Mouse (Mus musculus): ENCODE results near the gene Unc13a.

DNA sequence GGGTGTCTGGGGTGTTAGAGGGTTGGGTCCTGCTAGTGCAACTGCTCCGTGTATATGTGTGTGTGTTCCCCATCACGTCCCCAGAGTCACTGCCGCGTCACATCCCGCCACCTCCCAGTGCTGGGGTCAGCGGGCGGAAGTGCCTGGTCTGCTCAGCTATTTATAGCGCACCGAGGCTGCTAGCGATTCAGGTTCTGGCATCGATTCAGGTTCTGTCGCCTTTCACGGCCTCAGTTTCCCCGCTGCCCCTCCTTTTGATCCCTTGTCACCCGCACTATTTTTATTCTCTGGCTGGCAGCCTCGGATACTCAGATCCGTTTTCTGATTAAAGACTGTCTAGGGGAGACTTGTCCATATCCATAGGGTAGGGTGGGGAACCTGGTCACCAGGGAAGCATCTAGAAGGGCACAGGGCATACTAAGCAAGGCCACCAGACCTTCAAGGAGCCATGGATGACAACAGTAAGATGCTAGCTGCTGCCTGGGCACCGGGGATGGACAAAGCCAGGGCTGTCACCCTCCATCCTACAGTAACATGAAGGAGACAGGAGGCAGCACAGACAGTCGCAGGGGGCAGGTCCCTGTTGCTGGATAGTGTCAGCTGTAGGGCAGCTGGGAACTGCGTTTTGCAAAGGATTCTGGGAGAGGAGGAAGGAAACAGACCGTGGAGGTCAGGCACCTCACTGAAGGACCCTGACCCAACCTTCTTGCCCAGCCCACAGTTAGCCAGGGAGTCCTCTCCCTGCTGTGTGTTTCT lies 3.2 kb downstream of the Unc13a start:
- no peak for TF ChIP-seq POLR2A (IDR thresholded peaks at IDR 0.05; ENCODE audit: borderline replicate concordance, control insufficient read depth, low read depth, low read length)
- no peak for TF ChIP-seq CTCF (IDR thresholded peaks at IDR 0.05; ENCODE audit: control insufficient read depth, insufficient read depth, low read length)
